Mouse (Mus musculus) limb, embryonic 12.5 days (tissue): ENCODE results near the gene Lef1. TPM values are rescaled to one million over a fixed set of nuclear protein-coding genes. Genes with fewer than 3 reads are reported as not detected.

Source experiments
- ATAC-seq: fragments of 200-750 bp; cut with Nextera tagmentation; 2 replicates; pipeline ENCODE4 v1.8.0; 2017; ENCODE audit warnings: low read depth, moderate TSS enrichment; ENCODE audit not compliant: insufficient number of reproducible peaks, insufficient read depth, low FRiP score, low TSS enrichment
- H3K27ac ChIP-seq: fragments of 300-500 bp; sonication (generic); 2 replicates; pipeline ENCODE4 v1.5.1; 2016; ENCODE audit warnings: mild to moderate bottlenecking, moderate library complexity
- H3K27me3 ChIP-seq: fragments of 300-500 bp; sonication (generic); 2 replicates; pipeline ENCODE4 v1.6.1; 2016; ENCODE audit warnings: mild to moderate bottlenecking, moderate library complexity
- H3K36me3 ChIP-seq: fragments of 300-500 bp; sonication (generic); 2 replicates; pipeline ENCODE4 v1.6.1; 2016; ENCODE audit warnings: mild to moderate bottlenecking, moderate library complexity
- H3K4me1 ChIP-seq: fragments of 300-500 bp; sonication (generic); replicated peaks from 2 replicates; pipeline ENCODE4 v1.6.1; 2016
- H3K4me2 ChIP-seq: fragments of 300-500 bp; sonication (generic); 2 replicates; pipeline ENCODE4 v1.6.1; 2016; ENCODE audit warnings: mild to moderate bottlenecking, moderate library complexity
- H3K4me3 ChIP-seq: fragments of 300-500 bp; sonication (generic); replicated peaks from 2 replicates; pipeline ENCODE4 v1.5.1; 2016; ENCODE audit warnings: mild to moderate bottlenecking
- H3K9ac ChIP-seq: fragments of 300-500 bp; sonication (generic); replicated peaks from 2 replicates; pipeline ENCODE4 v1.6.1; 2016; ENCODE audit warnings: mild to moderate bottlenecking, moderate library complexity
- H3K9me3 ChIP-seq: fragments of 300-500 bp; sonication (generic); 2 replicates; pipeline ENCODE4 v1.6.1; 2016; ENCODE audit warnings: mild to moderate bottlenecking, moderate library complexity
- WGBS: fragments of 180-500 bp; shearing (Covaris S2); methylation state at CpG from one replicate; pipeline ENCODE4 v1.1.7; 2016; 5-methylcytosine and 5-hydroxymethylcytosine counted together
- polyA plus RNA-seq: library from polyadenylated mRNA; unstranded; fragments of >200 nt; fragmentation: Nextera tagmentation; extraction: Ambion mirVana; gene quantifications from 2 replicates; pipeline ENCODE4 v1.2.1, GENCODE M21; 2016

Gene Lef1
- polyA plus RNA-seq, 1 experiment from 2014 or later: 60.5 TPM

DNA sequence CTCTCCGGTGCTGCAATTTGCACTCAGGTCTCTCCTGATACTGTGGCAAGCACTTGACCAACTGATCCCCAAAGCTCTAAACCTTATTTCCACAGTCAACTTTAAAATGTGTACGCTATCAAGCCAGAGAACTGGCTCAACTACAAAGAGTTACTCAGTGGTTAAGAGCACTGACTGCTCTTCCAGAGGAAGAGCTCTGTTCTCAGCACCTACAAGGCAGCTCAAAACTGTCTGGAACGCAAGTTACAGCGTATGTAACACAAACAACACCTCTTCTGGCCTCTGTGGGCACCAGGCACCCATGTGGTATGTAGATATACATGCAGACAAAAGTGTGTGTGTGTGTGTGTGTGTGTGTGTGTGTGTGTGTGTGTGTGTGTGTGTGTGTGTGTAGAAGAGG, 57.5 kb downstream of the Lef1 start:
- Histone ChIP-seq H3K27me3 (no peaks in the 10 kb centered on the region), H3K9me3 (no peaks in the 10 kb centered on the region), H3K4me1 (peaks cover 16% of the 10 kb centered on the region), H3K9ac (no peak overlapping the region), H3K4me3 (no peak overlapping the region), H3K4me2 (no peak overlapping the region), H3K36me3 (peaks cover 5% of the 10 kb centered on the region; the same call in 1 of the 2 replicates), H3K27ac (no peak overlapping the region)
- ATAC-seq: no peak
- 93% methylated on average over 4 of the region's 4 CpGs for WGBS

- Histone ChIP-seq H3K9ac (no peak overlapping the region), H3K4me3 (no peak overlapping the region), H3K36me3 (peaks cover 5% of the 10 kb centered on the region; the same call in 1 of the 2 replicates), H3K4me2 (no peak overlapping the region), H3K9me3 (no peaks in the 10 kb centered on the region), H3K4me1 (peaks cover 25% of the 10 kb centered on the region), H3K27ac (no peak overlapping the region), H3K27me3 (no peaks in the 10 kb centered on the region)
- WGBS: 90% methylated on average over 6 of the region's 6 CpGs
- no peak for ATAC-seq
These were observed 58.9 kb downstream of the Lef1 start for GRCm38 (mm10) chr3:131169161-131169560.

GRCm38 (mm10) chr3:131170099-131170643, 59.9 kb downstream of the Lef1 start:
- ATAC-seq: no peak
- H3K36me3 ChIP-seq: peaks cover 5% of the 10 kb centered on the region; the same call in 1 of the 2 replicates
- no peaks in the 10 kb centered on the region for H3K27me3 ChIP-seq
- H3K4me1 ChIP-seq: peaks cover 29% of the 10 kb centered on the region
- H3K4me3 ChIP-seq: no peak overlapping the region
- 84% methylated on average over 6 of the region's 6 CpGs for WGBS
- no peaks in the 10 kb centered on the region for H3K9me3 ChIP-seq
- no peak overlapping the region for H3K27ac ChIP-seq
- H3K9ac ChIP-seq: no peak overlapping the region
- no peak overlapping the region for H3K4me2 ChIP-seq

DNA sequence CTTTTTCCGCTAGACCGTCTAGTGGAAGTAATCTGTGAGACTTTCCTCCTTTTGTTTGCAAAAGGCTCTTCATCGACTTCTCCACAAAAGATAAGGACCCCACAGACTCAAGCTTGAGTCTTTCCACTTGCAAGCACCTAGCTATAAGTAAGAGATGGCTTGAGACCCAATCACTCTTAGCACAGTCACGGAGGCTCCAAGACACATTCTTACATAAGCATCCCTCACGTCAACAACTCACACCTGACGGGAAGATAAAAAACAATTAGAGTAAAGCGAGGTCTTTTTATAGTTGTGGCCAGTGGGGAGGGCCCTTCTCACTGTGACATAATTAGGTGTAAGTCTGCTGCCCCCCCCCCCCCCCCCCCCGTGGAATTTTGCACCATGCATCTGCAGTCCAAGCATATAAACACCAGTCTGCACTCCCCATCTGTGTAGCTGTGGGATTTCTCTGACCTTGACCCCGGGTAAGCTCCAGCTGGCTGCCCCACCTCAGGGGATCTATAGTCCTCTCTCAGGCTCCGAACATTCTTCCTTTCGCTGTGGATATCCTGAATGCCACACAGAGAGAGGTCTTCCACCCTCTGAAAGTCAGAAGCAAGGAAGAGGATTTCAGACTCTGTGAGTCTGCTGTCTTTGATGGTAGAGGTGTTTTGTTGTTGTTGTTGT, 61.2 kb downstream of the Lef1 start:
- 40% methylated on average over 11 of the region's 11 CpGs for WGBS
- Histone ChIP-seq H3K9me3 (no peaks in the 10 kb centered on the region), H3K27me3 (no peaks in the 10 kb centered on the region), H3K36me3 (no peaks in the 10 kb centered on the region), H3K4me3 (no peak overlapping the region), H3K4me1 (peaks cover 29% of the 10 kb centered on the region), H3K27ac (no peak overlapping the region), H3K9ac (no peak overlapping the region), H3K4me2 (no peak overlapping the region)
- ATAC-seq: no peak

- Histone ChIP-seq H3K27ac (no peak overlapping the region), H3K27me3 (no peaks in the 10 kb centered on the region), H3K4me2 (no peak overlapping the region), H3K9ac (no peak overlapping the region), H3K4me1 (peaks cover 29% of the 10 kb centered on the region), H3K4me3 (no peak overlapping the region), H3K9me3 (no peaks in the 10 kb centered on the region), H3K36me3 (no peaks in the 10 kb centered on the region)
- no peak for ATAC-seq
- WGBS: 84% methylated on average over 4 of the region's 4 CpGs
These were observed 62.0 kb downstream of the Lef1 start for GRCm38 (mm10) chr3:131172293-131172692.

DNA sequence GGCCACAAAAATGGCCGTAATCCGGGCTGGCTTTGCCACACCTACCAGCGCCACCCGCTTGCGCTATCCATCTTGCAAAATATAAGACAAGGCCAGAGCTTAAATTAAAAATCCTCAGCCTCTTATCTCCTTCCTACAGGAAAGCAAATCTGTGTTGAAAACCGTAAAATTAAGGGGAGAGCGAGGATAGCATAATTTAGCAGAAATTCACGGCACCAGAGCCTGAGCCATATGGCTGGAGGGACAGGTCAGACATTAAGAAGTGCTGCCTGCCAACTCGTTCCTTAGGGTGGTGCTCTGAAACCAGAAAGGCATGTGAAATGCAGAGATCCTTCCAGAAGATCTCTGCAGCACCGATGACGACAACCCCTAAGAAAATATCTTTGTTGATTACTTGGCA, 70.7 kb downstream of the Lef1 start:
- 71% methylated on average over 11 of the region's 11 CpGs for WGBS
- Histone ChIP-seq H3K4me3 (no peak overlapping the region), H3K4me1 (peaks cover 29% of the 10 kb centered on the region), H3K36me3 (peaks cover 18% of the 10 kb centered on the region), H3K27ac (no peak overlapping the region), H3K9me3 (no peaks in the 10 kb centered on the region), H3K9ac (no peak overlapping the region), H3K27me3 (no peaks in the 10 kb centered on the region), H3K4me2 (no peak overlapping the region)
- ATAC-seq: no peak

DNA sequence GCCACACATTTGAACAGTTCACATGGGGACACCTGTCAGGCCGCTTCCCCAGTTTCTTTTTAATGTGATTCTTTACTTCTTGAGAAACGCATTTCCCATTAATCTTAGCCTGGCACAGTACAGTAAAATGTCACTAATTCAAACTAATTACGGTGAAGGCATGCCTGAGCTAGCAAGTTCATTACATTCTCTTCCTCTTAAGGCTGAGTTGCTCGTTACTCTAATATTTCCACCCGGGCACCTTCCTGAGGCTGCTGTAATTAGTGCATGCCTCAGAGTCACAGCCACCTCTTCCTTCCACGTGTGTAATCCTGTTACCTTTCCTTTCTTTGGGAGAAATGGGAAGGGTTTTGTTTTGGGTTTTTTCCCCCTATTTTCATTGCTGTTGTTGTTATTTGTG, 71.9 kb downstream of the Lef1 start:
- ATAC-seq: no peak
- Histone ChIP-seq H3K27ac (no peak overlapping the region), H3K4me3 (no peak overlapping the region), H3K27me3 (no peaks in the 10 kb centered on the region), H3K9ac (no peak overlapping the region), H3K36me3 (peaks cover 27% of the 10 kb centered on the region), H3K4me1 (peaks cover 29% of the 10 kb centered on the region), H3K9me3 (no peaks in the 10 kb centered on the region), H3K4me2 (no peak overlapping the region)
- WGBS: 25% methylated on average over 6 of the region's 6 CpGs

GRCm38 (mm10) chr3:131186193-131186592, 75.9 kb downstream of the Lef1 start:
- Histone ChIP-seq H3K9ac (no peak overlapping the region), H3K4me3 (no peak overlapping the region), H3K4me1 (peaks cover 14% of the 10 kb centered on the region), H3K27me3 (no peaks in the 10 kb centered on the region), H3K9me3 (no peaks in the 10 kb centered on the region), H3K36me3 (peaks cover 37% of the 10 kb centered on the region), H3K27ac (no peak overlapping the region), H3K4me2 (no peak overlapping the region)
- 79% methylated on average over 5 of the region's 5 CpGs for WGBS
- ATAC-seq: no peak

GRCm38 (mm10) chr3:131190239-131190638, 80.0 kb downstream of the Lef1 start:
- no peaks in the 10 kb centered on the region for H3K9me3 ChIP-seq
- H3K36me3 ChIP-seq: peaks cover 49% of the 10 kb centered on the region
- peaks cover 10% of the 10 kb centered on the region for H3K4me1 ChIP-seq
- H3K9ac ChIP-seq: no peak overlapping the region
- WGBS: 75% methylated on average over 11 of the region's 11 CpGs
- no peak overlapping the region for H3K4me3 ChIP-seq
- no peak overlapping the region for H3K4me2 ChIP-seq
- no peak overlapping the region for H3K27ac ChIP-seq
- no peaks in the 10 kb centered on the region for H3K27me3 ChIP-seq
- no peak for ATAC-seq

DNA sequence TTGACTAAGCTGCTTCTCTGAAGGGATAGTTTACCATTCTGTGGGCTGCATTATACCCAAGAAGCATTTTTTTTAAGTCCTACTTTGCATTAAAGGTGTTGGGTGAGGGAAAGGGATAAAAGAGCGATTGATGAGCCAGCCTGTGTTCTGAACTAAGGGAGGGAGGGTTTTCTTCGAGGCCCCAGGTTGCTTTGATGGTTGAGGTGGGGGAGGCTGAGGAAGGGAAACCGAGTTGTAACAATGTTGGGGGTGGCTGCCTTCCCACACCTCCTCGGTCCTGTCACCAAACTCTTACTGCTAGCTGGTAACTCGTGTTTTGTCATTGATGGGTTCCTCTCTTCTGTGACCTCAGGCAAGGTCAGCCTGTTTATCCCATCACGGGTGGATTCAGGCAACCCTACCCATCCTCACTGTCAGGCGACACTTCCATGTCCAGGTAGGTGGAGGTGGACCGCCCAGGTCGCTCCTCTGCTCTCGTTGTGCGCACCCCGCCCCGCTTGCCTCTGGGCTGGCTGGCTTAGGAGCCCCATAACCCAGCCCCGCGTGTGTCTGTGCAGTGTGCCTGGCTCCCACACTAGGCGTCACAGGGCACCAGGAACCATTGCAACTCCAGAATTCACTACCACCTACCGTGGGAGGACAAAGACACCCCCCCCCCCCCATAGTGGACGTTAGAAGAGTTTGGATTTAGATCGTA, 80.5 kb downstream of the Lef1 start:
- Histone ChIP-seq H3K4me2 (no peak overlapping the region), H3K27ac (no peak overlapping the region), H3K9ac (no peak overlapping the region), H3K4me3 (no peak overlapping the region), H3K9me3 (no peaks in the 10 kb centered on the region), H3K4me1 (peaks cover 15% of the 10 kb centered on the region), H3K27me3 (no peaks in the 10 kb centered on the region), H3K36me3 (peaks cover 43% of the 10 kb centered on the region)
- ATAC-seq: no peak
- 85% methylated on average over 19 of the region's 19 CpGs for WGBS

DNA sequence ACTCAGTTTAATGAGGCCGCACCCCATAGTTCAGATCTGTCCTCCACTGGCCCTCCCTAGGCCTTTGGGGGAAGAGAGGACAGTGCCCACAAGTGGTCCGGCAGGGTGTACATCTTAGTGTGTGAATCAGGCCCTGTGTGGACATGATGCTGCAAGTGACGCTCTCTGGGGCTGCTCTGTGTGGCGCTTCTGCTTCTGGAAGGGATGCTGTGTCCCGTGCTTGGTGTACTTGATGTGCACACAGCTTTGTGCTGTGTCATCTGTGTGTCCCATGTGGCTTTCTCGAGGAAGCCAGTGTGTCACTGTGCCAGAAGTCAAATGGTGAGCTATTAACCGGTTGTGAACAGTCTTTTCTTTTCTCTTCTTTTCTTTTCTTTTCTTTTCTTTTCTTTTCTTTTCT, 81.2 kb downstream of the Lef1 start:
- peaks cover 37% of the 10 kb centered on the region for H3K36me3 ChIP-seq
- H3K27me3 ChIP-seq: no peaks in the 10 kb centered on the region
- no peak overlapping the region for H3K9ac ChIP-seq
- 91% methylated on average over 7 of the region's 7 CpGs for WGBS
- H3K4me3 ChIP-seq: no peak overlapping the region
- no peaks in the 10 kb centered on the region for H3K9me3 ChIP-seq
- no peak for ATAC-seq
- no peak overlapping the region for H3K4me2 ChIP-seq
- H3K4me1 ChIP-seq: peaks cover 21% of the 10 kb centered on the region
- H3K27ac ChIP-seq: no peak overlapping the region
